9 mouse cellular contexts compared by ENCODE assay signal in genomic region chr3:7027845-7028244, GRCm38 (mm10).
DNase-seq lines count a peak whose midpoint lies in the region; ATAC-seq and TF ChIP-seq lines count a peak whose summit lies in the region.
"Had no signal": no experiment of that assay in that cellular context is flagged by ENCODE, and none has a peak within 500 bp of the region (broad histone marks: within the 10 kb centered on the region; RNA-seq: fewer than 3 reads in every experiment).

No protein-coding gene starts in this region.

- H3K9me3 ChIP-seq in hindbrain, postnatal 0 days (ENCODE audit: low read length) = no peaks in the 10 kb centered on the region
- no peaks in the 10 kb centered on the region for H3K9me3 ChIP-seq in neural tube, embryonic 13.5 days
- H3K9me3 ChIP-seq: heart, embryonic 13.5 days had no signal

- H3K4me1 ChIP-seq in hindbrain, postnatal 0 days (ENCODE audit: insufficient read depth, low read length) = no peaks in the 10 kb centered on the region
- H3K4me1 ChIP-seq in neural tube, embryonic 13.5 days (replicated peaks) = no peaks in the 10 kb centered on the region
- H3K4me1 ChIP-seq: heart, embryonic 13.5 days had no signal

- peak; percentile 79 for ATAC-seq in hindbrain, postnatal 0 days
- peak; percentile 83 for ATAC-seq in neural tube, embryonic 13.5 days (ENCODE audit: low read depth)

- peak; percentile 9 to 56 for DNase-seq in adrenal gland, adult (ENCODE audit: inconsistent age in 2 of 2, low spot score in 1 of 2)
- no peak for DNase-seq in adrenal gland, adult 8-10 months
- peak; percentile 67 for DNase-seq in R1 (ENCODE audit: low read depth, low spot score)
- DNase-seq in embryo, embryonic 9.5 days (ENCODE audit: extremely low spot score) = peak; percentile 65
- peak; percentile 86 for DNase-seq in hindbrain, postnatal 0 days (ENCODE audit: low spot score)
- peak; percentile 12 to 39 for DNase-seq in left cerebral cortex, postnatal 10 days (ENCODE audit: extremely low spot score in 1 of 2, low spot score in 2 of 2)
- no peak for DNase-seq in spleen, postnatal 10 days (ENCODE audit: low spot score in 2 of 2)

- TF ChIP-seq CTCF in hindbrain, postnatal 0 days (IDR thresholded peaks at IDR 0.05; ENCODE audit: low read depth) = peak; percentile 90

- no peak overlapping the region for H3K4me3 ChIP-seq in hindbrain, postnatal 0 days (ENCODE audit: low read length)
- no peak overlapping the region for H3K4me3 ChIP-seq in neural tube, embryonic 13.5 days
- H3K4me3 ChIP-seq: heart, embryonic 13.5 days had no signal

- no peak overlapping the region for H3K27ac ChIP-seq in hindbrain, postnatal 0 days
- no peak overlapping the region for H3K27ac ChIP-seq in neural tube, embryonic 13.5 days (replicated peaks)
- H3K27ac ChIP-seq: heart, embryonic 13.5 days had no signal

- WGBS in hindbrain, postnatal 0 days = 18% methylated on average over 5 of the region's 5 CpGs
- 17% methylated on average over 5 of the region's 5 CpGs for WGBS in neural tube, embryonic 13.5 days

- intact Hi-C loops in left cerebral cortex, postnatal 10 days (cut with DNase I) = no loop called here

- H3K27me3 ChIP-seq in hindbrain, postnatal 0 days (ENCODE audit: insufficient read depth, low read length) = no peaks in the 10 kb centered on the region
- no peaks in the 10 kb centered on the region for H3K27me3 ChIP-seq in neural tube, embryonic 13.5 days
- H3K27me3 ChIP-seq: heart, embryonic 13.5 days had no signal

- H3K4me2 ChIP-seq in hindbrain, postnatal 0 days (ENCODE audit: low read depth, low read length) = no peak overlapping the region
- H3K4me2 ChIP-seq in neural tube, embryonic 13.5 days = no peak overlapping the region
- H3K4me2 ChIP-seq: heart, embryonic 13.5 days had no signal

- no peaks in the 10 kb centered on the region for H3K36me3 ChIP-seq in hindbrain, postnatal 0 days (ENCODE audit: insufficient read depth, low read length)
- no peaks in the 10 kb centered on the region for H3K36me3 ChIP-seq in neural tube, embryonic 13.5 days
- H3K36me3 ChIP-seq: heart, embryonic 13.5 days had no signal

- H3K9ac ChIP-seq in hindbrain, postnatal 0 days (replicated peaks; ENCODE audit: low read length) = no peak overlapping the region
- H3K9ac ChIP-seq in neural tube, embryonic 13.5 days = no peak overlapping the region
- H3K9ac ChIP-seq: heart, embryonic 13.5 days had no signal

Comparison
In these comparisons a context has a peak if more than half of its experiments do, and no peak if none do; other contexts are left out.
1. DNase-seq: peak in adrenal gland, adult (2 of 2), R1 (single experiment), embryo, embryonic 9.5 days (single experiment), hindbrain, postnatal 0 days (single experiment) and left cerebral cortex, postnatal 10 days (2 of 2); none in adrenal gland, adult 8-10 months (single experiment) and spleen, postnatal 10 days (0 of 2).